ENCODE assay signal across 8 mouse cellular contexts in the genomic region with DNA sequence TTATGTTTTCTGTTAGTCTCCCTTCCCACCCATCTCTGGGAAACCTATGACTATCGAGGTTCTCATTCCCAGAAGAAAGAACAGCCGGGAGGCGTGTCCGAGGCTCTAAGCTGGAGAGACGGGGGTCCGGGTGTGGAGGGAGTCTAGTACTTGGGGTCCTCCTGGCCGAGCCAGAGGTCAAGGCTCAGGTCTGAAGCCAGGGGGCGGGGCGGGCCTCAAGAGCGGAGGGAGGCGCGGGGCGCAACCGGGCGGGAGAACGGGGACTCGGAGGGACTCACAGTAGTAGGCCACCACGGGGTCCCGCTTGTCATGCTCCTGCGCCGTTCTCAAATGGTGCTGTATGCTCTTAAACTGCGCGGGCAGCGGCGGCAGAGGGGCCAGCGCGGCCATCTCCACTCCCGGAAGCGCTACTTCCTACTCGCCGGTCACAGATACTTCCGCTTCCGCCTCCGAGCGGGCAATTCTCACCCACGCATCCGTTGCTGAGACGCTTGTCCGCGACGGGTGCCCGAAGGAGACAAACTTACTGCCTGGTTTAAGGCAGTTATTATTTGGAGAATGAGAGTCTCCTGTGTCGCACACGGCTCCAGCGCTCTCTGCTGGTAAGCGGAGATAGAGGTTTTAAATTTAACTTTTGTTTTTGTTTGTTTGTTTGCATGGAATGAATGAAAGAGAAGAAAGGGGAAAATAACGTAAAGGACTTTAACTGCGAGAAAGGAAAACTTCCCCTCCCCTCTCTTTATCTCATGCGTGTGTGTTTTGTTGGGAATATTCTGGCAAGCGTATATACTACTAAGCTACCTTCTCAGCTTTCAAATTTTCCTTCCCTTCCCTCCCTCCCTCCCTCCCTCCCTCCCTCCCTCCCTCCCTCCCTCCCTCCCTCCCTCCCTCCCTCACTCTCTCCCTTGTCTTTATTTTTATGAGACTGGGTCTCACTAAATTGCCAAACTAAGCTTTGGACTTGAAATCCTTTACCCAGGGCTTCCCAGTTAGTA. TPM values are rescaled to one million over a fixed set of nuclear protein-coding genes. Genes with fewer than 3 reads are reported as not detected.
A peak's percentile ranks its signal among the peaks of the same experiment; 100 is the strongest.
DNase-seq lines count a peak whose midpoint lies in the region; ATAC-seq lines count a peak whose summit lies in the region.

A gene (minus strand): TSS at position 489 of the 995 bp plus-strand sequence.
A gene (plus strand): TSS at position 520 of the 995 bp plus-strand sequence.

- peaks cover 50% of the 10 kb centered on the region for H3K79me2 ChIP-seq in macrophage (ENCODE audit: inconsistent target)

- H3K27me3 ChIP-seq in hindbrain, embryonic 16.5 days (replicated peaks; ENCODE audit: control insufficient read depth, insufficient read depth, low read length): no peaks in the 10 kb centered on the region

- peak within 1 kb of the TSS; percentile 96 for H3K4me3 ChIP-seq in hindbrain, embryonic 16.5 days (ENCODE audit: low read length)
- peak within 1 kb of the TSS; percentile 82 for H3K4me3 ChIP-seq in macrophage (ENCODE audit: inconsistent target)

- H3K9ac ChIP-seq in hindbrain, embryonic 16.5 days (ENCODE audit: low read depth, low read length): peak within 1 kb of the TSS; percentile 84

- peaks cover 15% of the 10 kb centered on the region for H3K4me1 ChIP-seq in hindbrain, embryonic 16.5 days (ENCODE audit: control insufficient read depth, insufficient read depth, low read depth, low read length)

- under 1% methylated on average over 50 of the region's 50 CpGs for WGBS in hindbrain, embryonic 16.5 days
- WGBS in macrophage (ENCODE audit: missing documents): under 1% methylated on average over 47 of the region's 50 CpGs

- no peaks in the 10 kb centered on the region for H3K36me3 ChIP-seq in hindbrain, embryonic 16.5 days (ENCODE audit: control insufficient read depth, insufficient read depth, low read length)
- H3K36me3 ChIP-seq in macrophage (ENCODE audit: inconsistent target): no peaks in the 10 kb centered on the region

- peak; percentile 71 for DNase-seq in WW6 (ENCODE audit: low read depth, low spot score)
- DNase-seq in cerebellum, postnatal 4 days (ENCODE audit: low spot score in 2 of 2): peak; percentile 95
- peak; percentile 98 for DNase-seq in gastrocnemius, adult 18-20 months (ENCODE audit: low spot score)
- DNase-seq in left cerebral cortex, adult 18-20 months (ENCODE audit: low spot score in 2 of 2): peak; percentile 100
- DNase-seq in right cerebral cortex, adult 18-20 months: peak; percentile 99
- peak; percentile 87 for DNase-seq in urinary bladder, postnatal 10 days (ENCODE audit: low spot score)

- H3K9me3 ChIP-seq in hindbrain, embryonic 16.5 days (ENCODE audit: control insufficient read depth, low read length): 0 out of 2 replicates have a peak, but pooled peaks cover 2% of the 10 kb centered on the region

- ATAC-seq in hindbrain, embryonic 16.5 days: peak; percentile 99

- peak within 1 kb of the TSS; percentile 70 for H3K4me2 ChIP-seq in hindbrain, embryonic 16.5 days (ENCODE audit: low read length)

- peak within 1 kb of the TSS; percentile 84 for H3K27ac ChIP-seq in hindbrain, embryonic 16.5 days (ENCODE audit: low read depth, low read length)
- H3K27ac ChIP-seq in macrophage: peak within 1 kb of the TSS; percentile 49

RNA-seq across cellular contexts. Expression of the first gene that starts in this region (rescaled TPM):
- 10 to 100 TPM; 32.4 to 36.6 TPM for total RNA-seq in gastrocnemius, adult 18-20 months (2021)
- 177 and 196 TPM in 2 replicates for polyA plus RNA-seq in hindbrain, embryonic 16.5 days (2015; fragmentation: Nextera tagmentation; extraction: Ambion mirVana)
- 10 to 100 TPM; 69.4 to 71.7 TPM for total RNA-seq in left cerebral cortex, adult 18-20 months (2021)
- 10 to 100 TPM; 27.2 to 65.3 (median 44.7) TPM for total RNA-seq in macrophage (2018; cell fraction: chromatin; rRNA removed)
- total RNA-seq in macrophage (2018; cell fraction: cytosol; rRNA removed): 10 to 100 TPM; 44.5 to 79.5 (median 57.9) TPM
- total RNA-seq in macrophage (2018; cell fraction: nucleus; rRNA removed): 10 to 100 TPM; 23.5 to 68.5 (median 38.0) TPM
- 51.9 to 116 TPM (median 65.1 TPM) in 3 replicates for polyA plus RNA-seq in macrophage (2018)

RNA-seq across cellular contexts. Expression of the second gene that starts in this region (rescaled TPM):
- total RNA-seq in gastrocnemius, adult 18-20 months (2021): 1 to 10 TPM; 1.9 to 3.0 TPM
- 2.5 and 3.0 TPM in 2 replicates for polyA plus RNA-seq in hindbrain, embryonic 16.5 days (2015; fragmentation: Nextera tagmentation; extraction: Ambion mirVana)
- 1 to 10 TPM; 4.4 to 4.7 TPM for total RNA-seq in left cerebral cortex, adult 18-20 months (2021)
- not detected for total RNA-seq in macrophage (2018; cell fraction: chromatin; rRNA removed)
- not detected for total RNA-seq in macrophage (2018; cell fraction: cytosol; rRNA removed)
- total RNA-seq in macrophage (2018; cell fraction: nucleus; rRNA removed): not detected
- polyA plus RNA-seq in macrophage (2018): not detected in 3 replicates

Comparison
In these comparisons a context has a peak if more than half of its experiments do, and no peak if none do; other contexts are left out.
1. Peak in every context shown above with its lines: DNase-seq, ATAC-seq, H3K4me3 ChIP-seq and H3K27ac ChIP-seq.